Mouse (Mus musculus) frontal cortex, postnatal 10 days (tissue): Measurements from ENCODE around the gene Gadl1.
"Not testable (repeated sequence)": the region's sequence is repeated elsewhere in the genome, so short reads cannot be mapped to it uniquely, and the experiment has no call there.

Experiments used
- DNase-seq, 2 experiments: peaks; one replicate each; pipeline ENCODE4 v3.0.0; 2022; ENCODE audit warnings: low spot score in 2 of 2, mixed read lengths in 1 of 2

The Gadl1 gene

GRCm38 (mm10) chr9:116018586-116018985 lies 109.3 kb downstream of the Gadl1 start:
- no peak for DNase-seq

- no peak for DNase-seq
Observed at GRCm38 (mm10) chr9:116025371-116025770, 116.1 kb downstream of the Gadl1 start.

- DNase-seq, result no peak
Observed at GRCm38 (mm10) chr9:116029076-116029475, 119.8 kb downstream of the Gadl1 start.

DNA sequence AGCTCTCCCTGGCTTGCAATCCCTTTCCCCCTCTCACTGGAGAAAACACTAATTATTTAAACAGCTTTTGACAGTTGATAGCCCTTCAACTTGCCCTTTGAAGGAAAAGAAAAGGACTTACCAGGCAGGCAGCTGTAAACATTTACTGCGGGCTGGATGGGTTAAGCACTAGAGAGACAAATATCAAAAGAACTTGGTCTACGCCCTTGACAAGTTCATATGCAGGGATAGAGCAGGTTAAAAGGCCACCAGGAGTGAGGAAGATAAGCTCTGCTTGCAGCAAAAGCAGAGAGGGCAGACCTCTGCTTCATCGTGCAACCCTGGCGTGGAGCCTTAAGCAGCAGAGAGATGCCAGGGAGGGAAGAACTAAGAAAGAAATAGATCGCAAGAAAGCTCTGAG lies 123.5 kb downstream of the Gadl1 start:
- no peak for DNase-seq

DNA sequence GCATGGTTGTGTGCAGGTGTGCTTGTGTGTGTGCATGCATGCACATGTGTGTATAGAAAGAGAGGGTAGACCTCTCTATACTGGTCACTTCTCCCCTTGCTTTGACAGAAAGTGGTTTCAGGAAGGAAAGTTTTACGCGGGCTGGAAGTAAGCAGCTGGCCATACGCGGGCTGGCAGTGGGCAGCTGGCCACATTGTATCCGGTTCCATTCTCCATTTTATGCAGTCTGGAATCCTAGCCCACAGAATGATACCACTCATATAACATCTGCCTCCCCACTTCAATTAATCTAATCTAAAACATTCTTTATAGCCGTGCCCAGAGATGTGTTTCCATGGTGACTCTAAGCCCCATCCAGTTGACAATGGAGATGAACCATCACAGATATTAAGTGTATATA lies 129.0 kb downstream of the Gadl1 start:
- no peak for DNase-seq

DNA sequence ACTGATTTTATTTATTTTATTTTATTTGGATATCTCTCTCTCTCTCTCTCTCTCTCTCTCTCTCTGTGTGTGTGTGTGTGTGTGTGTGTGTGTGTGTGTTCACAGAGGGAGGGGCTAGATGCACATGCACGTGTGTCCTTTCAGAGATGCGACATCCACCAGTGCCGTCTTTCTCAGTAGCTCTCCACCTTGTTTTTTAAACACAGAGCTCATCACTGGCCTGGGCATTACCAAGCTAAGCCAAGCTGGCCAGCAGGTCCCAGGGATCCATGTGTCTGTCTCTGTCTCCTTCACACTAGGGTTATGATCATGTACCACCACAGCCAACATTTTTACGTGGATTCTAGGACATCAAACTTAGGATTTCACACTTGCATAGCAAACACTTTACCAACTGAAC lies 130.7 kb downstream of the Gadl1 start:
- no peak for DNase-seq

DNA sequence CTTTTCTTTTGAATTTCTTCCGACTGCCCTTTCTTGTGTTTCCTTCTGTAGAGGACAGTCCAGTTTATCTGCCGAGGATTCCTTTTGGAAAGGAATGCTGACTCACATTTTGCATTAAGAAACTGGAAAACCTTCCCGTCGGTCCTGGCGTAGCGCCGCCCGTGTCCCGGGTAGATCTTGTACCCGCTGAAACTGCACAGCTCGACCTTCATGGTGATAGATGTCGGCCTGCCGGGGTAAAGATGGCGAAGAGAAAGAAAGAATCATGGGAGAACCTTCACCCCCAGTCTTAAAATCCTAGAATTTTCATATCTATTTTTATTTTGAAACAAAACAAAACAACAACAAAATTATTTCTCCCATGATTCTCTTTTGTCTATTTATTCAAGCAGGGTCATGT lies 131.6 kb downstream of the Gadl1 start:
- not testable (repeated sequence) for DNase-seq

DNA sequence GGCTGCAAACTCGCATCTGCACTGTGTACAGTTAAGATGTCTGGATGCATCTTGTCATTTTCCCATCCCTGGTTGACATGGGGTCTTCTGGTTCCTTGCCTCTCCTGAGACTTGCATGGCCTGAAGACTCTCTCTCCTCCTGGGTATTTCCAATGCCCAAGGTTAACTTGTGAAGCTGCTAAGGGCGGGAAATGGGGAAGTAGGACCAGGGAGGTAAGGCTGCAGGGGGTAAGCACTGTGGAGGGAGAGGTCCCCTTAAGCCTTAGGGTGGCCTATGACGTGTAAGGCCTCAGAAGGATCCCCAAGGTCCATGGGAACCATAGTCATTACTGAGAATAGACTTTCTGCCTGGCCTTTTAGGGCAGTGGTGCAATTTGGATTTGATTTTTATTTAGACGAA lies 132.1 kb downstream of the Gadl1 start:
- DNase-seq, result no peak

GRCm38 (mm10) chr9:116041787-116042186 lies 132.5 kb downstream of the Gadl1 start:
- peak; percentile 59 to 83 for DNase-seq

- DNase-seq, result no peak
Observed at GRCm38 (mm10) chr9:116049985-116050384, 140.7 kb downstream of the Gadl1 start.

DNA sequence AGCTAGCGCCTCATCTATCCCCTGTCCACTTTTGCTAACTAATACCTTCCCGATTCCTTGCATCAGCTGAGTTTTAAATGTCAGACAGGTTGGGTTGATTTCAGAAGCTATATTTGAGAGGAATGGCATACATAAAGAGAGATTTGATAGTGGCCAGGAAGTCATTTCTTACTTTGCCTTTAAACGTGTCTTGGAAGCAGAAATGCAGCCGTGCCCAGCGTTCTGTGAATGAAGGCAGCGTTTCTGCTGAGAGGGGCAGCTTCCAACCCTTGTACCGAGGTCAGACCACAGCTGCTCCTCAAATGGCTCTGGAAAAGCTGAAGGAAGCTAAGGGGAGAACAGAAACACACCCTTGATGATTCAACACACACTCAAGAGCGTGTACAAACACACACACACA lies 144.7 kb downstream of the Gadl1 start:
- DNase-seq, result no peak

DNA sequence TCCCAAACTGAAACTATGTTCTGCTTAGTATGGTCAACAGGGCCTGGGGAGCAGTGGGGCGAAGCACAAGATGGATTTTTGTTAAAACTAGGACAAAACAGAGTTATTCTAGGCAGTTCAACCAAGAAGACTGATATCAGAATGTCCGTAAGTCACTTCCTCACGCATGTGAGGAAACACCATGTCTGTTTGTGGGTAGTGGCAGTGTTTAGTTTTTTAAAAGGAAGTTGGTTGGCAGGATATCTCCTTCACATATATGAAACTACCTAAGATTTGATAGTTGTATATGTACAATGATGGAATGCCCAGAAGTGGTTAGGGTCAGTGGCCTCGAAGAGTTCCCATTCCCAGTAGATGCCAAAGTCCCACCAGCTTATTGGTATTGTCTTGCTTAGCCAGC lies 149.2 kb downstream of the Gadl1 start:
- DNase-seq, result no peak

- DNase-seq, result no peak
Observed at GRCm38 (mm10) chr9:116059156-116059555, 149.9 kb downstream of the Gadl1 start.

DNA sequence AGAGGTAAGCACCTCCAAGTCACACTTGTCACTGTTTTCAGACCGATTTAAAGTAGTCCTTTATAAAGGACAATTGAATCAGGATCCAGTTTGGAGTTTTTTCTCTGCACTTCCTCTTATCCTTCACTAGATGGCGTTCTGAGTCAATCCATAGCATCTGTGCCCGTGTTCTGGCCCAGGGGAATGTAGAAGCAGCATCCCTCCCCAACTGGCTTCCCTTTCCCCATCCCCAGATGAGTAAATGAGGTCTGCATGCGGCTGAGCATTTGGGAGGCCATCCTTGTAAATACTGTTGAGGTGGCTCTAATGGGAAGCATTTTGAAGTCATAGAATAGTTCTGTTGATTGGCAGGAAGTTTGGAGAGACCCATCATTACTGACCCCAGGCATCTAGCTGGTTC lies 151.4 kb downstream of the Gadl1 start:
- no peak for DNase-seq

DNA sequence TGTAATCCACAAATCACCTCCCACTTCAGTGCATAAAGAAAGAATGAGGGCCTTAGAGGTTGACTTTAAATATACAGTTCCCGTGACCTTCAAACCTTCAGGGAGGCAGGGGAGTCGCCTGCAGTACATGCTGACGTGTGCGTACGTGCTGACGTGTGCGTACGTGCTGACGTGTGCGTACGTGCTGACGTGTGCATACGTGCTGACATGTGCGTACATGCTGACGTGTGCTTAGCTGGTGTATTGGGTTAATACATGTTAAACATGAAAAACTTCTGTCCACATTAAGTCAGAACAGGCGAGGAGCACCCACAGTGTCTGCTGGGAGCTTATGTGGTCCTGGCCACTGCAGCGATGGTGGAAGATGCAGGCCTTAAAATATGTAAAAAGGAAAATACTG lies 155.5 kb downstream of the Gadl1 start:
- no peak for DNase-seq

DNA sequence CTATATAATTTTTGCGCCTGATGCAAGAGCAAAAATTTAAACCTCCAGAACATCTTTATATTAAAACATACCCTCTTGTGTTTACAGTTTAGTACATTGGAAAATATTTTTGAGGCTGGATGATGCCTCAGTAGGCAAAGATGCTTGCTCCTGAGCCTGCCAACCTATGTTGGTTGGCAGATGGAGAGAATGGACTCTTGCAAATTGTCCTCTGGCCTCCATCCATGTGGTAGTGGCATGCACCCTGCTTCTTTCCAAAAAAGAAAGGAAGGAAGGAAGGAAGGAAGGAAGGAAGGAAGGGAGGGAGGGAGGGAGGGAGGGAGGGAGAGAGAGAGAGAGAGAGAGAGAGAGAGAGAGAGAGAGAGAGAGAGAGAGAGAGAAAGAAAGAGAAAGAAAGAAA lies 162.3 kb downstream of the Gadl1 start:
- DNase-seq, result not testable (repeated sequence)

GRCm38 (mm10) chr9:116076163-116076562 lies 166.9 kb downstream of the Gadl1 start:
- no peak for DNase-seq

- no peak for DNase-seq
Observed at GRCm38 (mm10) chr9:116076946-116077345, 167.7 kb downstream of the Gadl1 start.

DNA sequence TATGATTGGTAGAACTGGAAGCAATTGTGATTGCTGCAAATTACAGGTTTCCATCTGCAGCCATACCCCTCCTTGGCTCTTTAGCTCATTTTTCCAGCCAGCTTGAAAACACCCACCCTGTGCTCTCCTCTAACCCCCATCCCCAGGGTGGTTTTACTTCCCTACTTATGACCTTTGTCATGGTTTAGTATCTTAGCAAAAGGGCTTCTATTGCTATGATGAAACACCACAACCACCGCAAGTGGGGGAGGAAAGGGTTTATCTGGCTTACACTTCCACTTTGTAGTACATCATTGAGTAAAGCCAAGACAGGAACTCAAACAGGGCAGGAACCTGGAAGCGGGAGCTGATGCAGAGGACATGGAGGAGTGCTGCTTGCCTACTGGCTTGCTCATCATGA lies 168.2 kb downstream of the Gadl1 start:
- DNase-seq, result no peak

DNA sequence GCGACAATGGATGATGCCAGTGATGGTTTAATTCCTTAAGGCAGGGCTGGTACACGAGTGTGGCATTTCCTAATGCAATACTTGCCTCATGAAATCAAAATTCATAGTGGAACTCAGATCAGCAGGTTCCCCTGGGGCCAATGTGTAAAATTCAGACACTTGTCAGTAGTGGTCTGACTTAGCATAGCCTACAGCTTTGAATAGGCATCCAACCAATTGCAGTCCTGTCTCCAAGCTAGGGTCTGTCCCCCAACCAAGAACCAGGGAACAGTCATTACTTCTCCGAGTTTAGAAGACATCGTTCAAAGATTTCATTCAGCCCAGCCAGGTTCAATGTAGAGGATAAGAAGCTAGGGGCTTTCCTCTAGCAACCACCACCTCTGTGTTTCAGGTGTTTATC lies 172.5 kb downstream of the Gadl1 start:
- no peak for DNase-seq

GRCm38 (mm10) chr9:116083300-116083699 lies 174.0 kb downstream of the Gadl1 start:
- no peak for DNase-seq

GRCm38 (mm10) chr9:116083726-116084323 lies 174.6 kb downstream of the Gadl1 start:
- DNase-seq, result no peak

DNA sequence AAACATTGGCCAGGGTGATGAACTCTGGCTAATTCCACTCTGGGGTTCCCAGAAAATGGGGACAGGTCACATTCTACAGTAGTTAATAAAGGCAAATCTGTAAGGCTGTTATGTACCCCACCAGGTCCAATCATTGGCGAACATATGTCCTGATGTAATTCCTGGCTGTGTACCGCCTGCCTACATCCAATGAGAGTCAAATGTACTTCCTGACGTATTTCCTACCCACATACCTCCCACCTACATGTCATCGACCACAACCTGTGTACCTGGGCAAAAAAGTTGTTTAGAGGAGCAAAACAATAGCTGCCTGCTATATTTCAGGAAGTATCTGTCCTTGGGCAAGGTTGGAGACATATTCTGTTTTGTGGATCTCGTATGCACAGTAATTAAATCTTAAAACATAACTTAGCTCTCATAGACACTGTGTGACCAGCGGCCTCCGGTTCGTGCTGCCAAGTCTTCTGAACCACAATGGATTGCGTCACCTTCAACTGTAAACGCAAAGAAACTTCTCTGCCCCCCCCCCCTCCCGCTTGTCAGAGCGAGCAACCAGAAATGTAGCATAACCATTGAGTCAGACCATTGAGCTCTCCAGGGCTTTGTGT lies 175.2 kb downstream of the Gadl1 start:
- no peak for DNase-seq

- no peak for DNase-seq
Observed at GRCm38 (mm10) chr9:116085999-116086398, 176.7 kb downstream of the Gadl1 start.
